Mouse (Mus musculus) kidney, postnatal 0 days (tissue): ENCODE measurements around the gene Grtp1. TPM values are rescaled to one million over a fixed set of nuclear protein-coding genes. Genes with fewer than 3 reads are reported as not detected.

Source experiments
- ATAC-seq: fragments of 200-750 bp; cut with Nextera tagmentation; replicated peaks from 2 replicates; pipeline ENCODE4 v1.8.0; 2017; ENCODE audit warnings: low read depth, moderate number of reproducible peaks, moderate TSS enrichment, moderate library complexity; ENCODE audit not compliant: low FRiP score
- DNase-seq: peaks from one replicate; pipeline ENCODE4 v3.0.0-alpha.2; 2016; ENCODE audit warnings: low spot score
- H3K27ac ChIP-seq: fragments of 300-500 bp; sonication (generic); 2 replicates; pipeline ENCODE4 v1.5.1; 2014; ENCODE audit warnings: mild to moderate bottlenecking
- H3K27me3 ChIP-seq: fragments of 300-500 bp; sonication (generic); 2 replicates; pipeline ENCODE4 v1.6.1; 2014; ENCODE audit warnings: low read length, mixed read lengths; ENCODE audit not compliant: insufficient read depth
- H3K36me3 ChIP-seq: fragments of 300-500 bp; sonication (generic); 2 replicates; pipeline ENCODE4 v1.6.1; 2014; ENCODE audit warnings: low read length, mixed read lengths; ENCODE audit not compliant: insufficient read depth
- H3K4me1 ChIP-seq: fragments of 300-500 bp; sonication (generic); replicated peaks from 2 replicates; pipeline ENCODE4 v1.6.1; 2014; ENCODE audit warnings: antibody characterized with exemption, low read length, mixed read lengths; ENCODE audit not compliant: insufficient read depth
- H3K4me2 ChIP-seq: fragments of 300-500 bp; sonication (generic); 2 replicates; pipeline ENCODE4 v1.6.1; 2014; ENCODE audit warnings: mild to moderate bottlenecking, low read length, moderate library complexity, mixed read lengths
- H3K4me3 ChIP-seq: fragments of 300-500 bp; sonication (generic); replicated peaks from 2 replicates; pipeline ENCODE4 v1.5.1; 2014; ENCODE audit warnings: low read depth, low read length
- H3K9ac ChIP-seq: fragments of 300-500 bp; sonication (generic); 2 replicates; pipeline ENCODE4 v1.6.1; 2014; ENCODE audit warnings: low read depth, low read length
- H3K9me3 ChIP-seq: fragments of 300-500 bp; sonication (generic); replicated peaks from 2 replicates; pipeline ENCODE4 v1.6.1; 2016; ENCODE audit warnings: low read length, inconsistent platforms, mixed read lengths
- CTCF ChIP-seq: IDR thresholded peaks from 2 replicates; pipeline ENCODE4 v1.5.1; 2016; ENCODE audit warnings: antibody characterized with exemption, low read depth, mild to moderate bottlenecking, moderate library complexity
- WGBS: fragments of 180-500 bp; shearing (Covaris S2); extraction: QIAGEN DNeasy Blood & Tissue Kit; methylation state at CpG from one replicate; pipeline ENCODE4 v1.1.7; 2014; 5-methylcytosine and 5-hydroxymethylcytosine counted together
- polyA plus RNA-seq: library from polyadenylated mRNA; unstranded; fragments of >200 nt; fragmentation: Nextera tagmentation; extraction: Ambion mirVana; gene quantifications from 2 replicates; pipeline ENCODE4 v1.2.1, GENCODE M21; 2015

The Grtp1 gene
- polyA plus RNA-seq, 1 experiment from 2014 or later: 26.8 TPM

GRCm38 (mm10) chr8:13206290-13206689 is 5.9 kb upstream of the Grtp1 start:
- no peaks in the 10 kb centered on the region for H3K36me3 ChIP-seq
- 35% methylated on average over 5 of the region's 5 CpGs for WGBS
- no peaks in the 10 kb centered on the region for H3K9me3 ChIP-seq
- ATAC-seq (no peak), DNase-seq (no peak)
- H3K27me3 ChIP-seq: no peaks in the 10 kb centered on the region
- no peaks in the 10 kb centered on the region for H3K4me1 ChIP-seq
- no peak overlapping the region for H3K9ac ChIP-seq
- TF ChIP-seq CTCF: no peak
- no peak overlapping the region for H3K4me3 ChIP-seq
- H3K4me2 ChIP-seq: no peak overlapping the region
- no peak overlapping the region for H3K27ac ChIP-seq

DNA sequence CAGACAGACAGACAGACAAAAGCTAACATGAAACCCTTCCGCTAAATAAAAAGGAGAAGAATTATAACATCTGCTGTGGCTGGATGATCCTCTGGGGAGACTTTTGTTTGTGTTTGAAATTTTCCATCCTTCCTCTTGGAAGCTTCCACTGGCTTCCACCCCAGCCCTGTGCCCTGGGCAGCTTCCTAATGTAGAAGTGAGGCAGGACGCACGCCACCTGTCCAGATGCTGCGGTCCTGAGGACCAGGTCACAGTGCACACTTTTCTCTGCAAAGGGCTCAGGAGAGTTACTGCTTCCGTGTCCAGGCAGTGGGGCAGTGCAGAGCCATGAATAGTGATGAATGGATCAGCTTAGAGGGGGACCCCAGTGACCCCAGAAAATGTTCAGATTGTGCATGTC is 4.9 kb upstream of the Grtp1 start:
- ATAC-seq: no peak
- WGBS: 56% methylated on average over 5 of the region's 5 CpGs
- no peak overlapping the region for H3K4me3 ChIP-seq
- no peaks in the 10 kb centered on the region for H3K27me3 ChIP-seq
- H3K4me2 ChIP-seq: no peak overlapping the region
- no peak for DNase-seq
- H3K36me3 ChIP-seq: no peaks in the 10 kb centered on the region
- H3K9me3 ChIP-seq: no peaks in the 10 kb centered on the region
- no peak overlapping the region for H3K9ac ChIP-seq
- no peak overlapping the region for H3K27ac ChIP-seq
- H3K4me1 ChIP-seq: peaks cover 6% of the 10 kb centered on the region; the same call in 1 of the 2 replicates
- no peak for TF ChIP-seq CTCF

GRCm38 (mm10) chr8:13204371-13205140 is 4.1 kb upstream of the Grtp1 start:
- TF ChIP-seq CTCF: no peak
- H3K36me3 ChIP-seq: no peaks in the 10 kb centered on the region
- H3K9me3 ChIP-seq: no peaks in the 10 kb centered on the region
- no peak overlapping the region for H3K27ac ChIP-seq
- H3K27me3 ChIP-seq: no peaks in the 10 kb centered on the region
- H3K9ac ChIP-seq: no peak overlapping the region
- WGBS: 61% methylated on average over 12 of the region's 12 CpGs
- H3K4me2 ChIP-seq: no peak overlapping the region
- H3K4me1 ChIP-seq: peaks cover 6% of the 10 kb centered on the region; the same call in 1 of the 2 replicates
- H3K4me3 ChIP-seq: no peak overlapping the region
- ATAC-seq: no peak
- no peak for DNase-seq

GRCm38 (mm10) chr8:13203472-13203871 is 3.1 kb upstream of the Grtp1 start:
- no peak for ATAC-seq

GRCm38 (mm10) chr8:13202806-13203205 is 2.4 kb upstream of the Grtp1 start:
- H3K9ac ChIP-seq: no peak overlapping the region
- no peak overlapping the region for H3K4me2 ChIP-seq
- TF ChIP-seq CTCF: no peak
- no peaks in the 10 kb centered on the region for H3K9me3 ChIP-seq
- H3K4me1 ChIP-seq: peaks cover 6% of the 10 kb centered on the region; the same call in 1 of the 2 replicates
- WGBS: 89% methylated on average over 3 of the region's 3 CpGs
- ATAC-seq (no peak), DNase-seq (no peak)
- H3K27ac ChIP-seq: no peak overlapping the region
- no peaks in the 10 kb centered on the region for H3K36me3 ChIP-seq
- no peaks in the 10 kb centered on the region for H3K27me3 ChIP-seq
- H3K4me3 ChIP-seq: no peak overlapping the region

More at GRCm38 (mm10) chr8:13203472-13203871, 3.1 kb upstream of the Grtp1 start:
- DNase-seq: no peak
- Histone ChIP-seq H3K9me3 (no peaks in the 10 kb centered on the region), H3K36me3 (no peaks in the 10 kb centered on the region), H3K4me2 (no peak overlapping the region), H3K4me3 (no peak overlapping the region), H3K27ac (no peak overlapping the region), H3K4me1 (peaks cover 6% of the 10 kb centered on the region; the same call in 1 of the 2 replicates), H3K9ac (no peak overlapping the region), H3K27me3 (no peaks in the 10 kb centered on the region)
- peak; percentile 46 for TF ChIP-seq CTCF
- WGBS: 64% methylated on average over 1 of the region's 1 CpGs

GRCm38 (mm10) chr8:13202041-13202440 is 1.6 kb upstream of the Grtp1 start:
- 43% methylated on average over 3 of the region's 3 CpGs for WGBS
- ATAC-seq: no peak
- H3K4me2 ChIP-seq: no peak overlapping the region

More at GRCm38 (mm10) chr8:13202041-13202440, 1.6 kb upstream of the Grtp1 start:
- H3K27me3 ChIP-seq: no peaks in the 10 kb centered on the region
- H3K36me3 ChIP-seq: no peaks in the 10 kb centered on the region
- H3K4me3 ChIP-seq: no peak overlapping the region
- no peaks in the 10 kb centered on the region for H3K9me3 ChIP-seq
- H3K4me1 ChIP-seq: peaks cover 6% of the 10 kb centered on the region; the same call in 1 of the 2 replicates
- DNase-seq: no peak
- no peak overlapping the region for H3K9ac ChIP-seq
- no peak for TF ChIP-seq CTCF
- H3K27ac ChIP-seq: no peak overlapping the region
